Mouse (Mus musculus) forebrain, embryonic 11.5 days (tissue): ENCODE data around the gene Muc15. TPM values are rescaled to one million over a fixed set of nuclear protein-coding genes. Genes with fewer than 3 reads are reported as not detected.
A peak's percentile ranks its signal among the peaks of the same experiment; 100 is the strongest.

ENCODE experiments used
- ATAC-seq: fragments of 200-750 bp; cut with Nextera tagmentation; replicated peaks from 2 replicates; pipeline ENCODE4 v1.8.0; 2017; ENCODE audit warnings: moderate TSS enrichment; ENCODE audit not compliant: low FRiP score
- DNase-seq: peaks from one replicate; pipeline ENCODE4 v3.0.0-alpha.2; 2017; ENCODE audit warnings: low spot score
- H3K27ac ChIP-seq: fragments of 300-500 bp; sonication (generic); 2 replicates; pipeline ENCODE4 v1.5.1; 2014; ENCODE audit warnings: low read depth, low read length
- H3K27me3 ChIP-seq: fragments of 300-500 bp; sonication (generic); 2 replicates; pipeline ENCODE4 v1.6.1; 2014; ENCODE audit warnings: mild to moderate bottlenecking, low read length, mixed read lengths; ENCODE audit not compliant: control insufficient read depth, insufficient read depth
- H3K36me3 ChIP-seq: fragments of 300-500 bp; sonication (generic); 2 replicates; pipeline ENCODE4 v1.6.1; 2014; ENCODE audit warnings: mild to moderate bottlenecking, low read length, moderate library complexity, mixed read lengths; ENCODE audit not compliant: control insufficient read depth, insufficient read depth
- H3K4me1 ChIP-seq: fragments of 300-500 bp; sonication (generic); replicated peaks from 2 replicates; pipeline ENCODE4 v1.6.1; 2014; ENCODE audit warnings: low read length, mixed read lengths; ENCODE audit not compliant: control insufficient read depth, insufficient read depth
- H3K4me2 ChIP-seq: fragments of 300-500 bp; sonication (generic); 2 replicates; pipeline ENCODE4 v1.6.1; 2014; ENCODE audit warnings: low read depth, mild to moderate bottlenecking, low read length, moderate library complexity, mixed read lengths; ENCODE audit not compliant: severe bottlenecking
- H3K4me3 ChIP-seq: fragments of 300-500 bp; sonication (generic); 2 replicates; pipeline ENCODE4 v1.5.1; 2014; ENCODE audit warnings: low read depth, low read length
- H3K9ac ChIP-seq: fragments of 300-500 bp; sonication (generic); 2 replicates; pipeline ENCODE4 v1.6.1; 2014; ENCODE audit warnings: low read length
- H3K9me3 ChIP-seq: fragments of 300-500 bp; sonication (generic); 2 replicates; pipeline ENCODE4 v1.6.1; 2016; ENCODE audit warnings: low read length, mixed read lengths; ENCODE audit not compliant: control insufficient read depth
- WGBS: fragments of 180-500 bp; shearing (Covaris S2); extraction: QIAGEN DNeasy Blood & Tissue Kit; methylation state at CpG from one replicate; pipeline ENCODE4 v1.1.7; 2014; 5-methylcytosine and 5-hydroxymethylcytosine counted together
- polyA plus RNA-seq: library from polyadenylated mRNA; unstranded; fragments of >200 nt; fragmentation: Nextera tagmentation; extraction: Ambion mirVana; gene quantifications from 2 replicates; pipeline ENCODE4 v1.2.1, GENCODE M21; 2014

The Muc15 gene
- polyA plus RNA-seq, 1 experiment from 2014 or later = 0.05 TPM

DNA sequence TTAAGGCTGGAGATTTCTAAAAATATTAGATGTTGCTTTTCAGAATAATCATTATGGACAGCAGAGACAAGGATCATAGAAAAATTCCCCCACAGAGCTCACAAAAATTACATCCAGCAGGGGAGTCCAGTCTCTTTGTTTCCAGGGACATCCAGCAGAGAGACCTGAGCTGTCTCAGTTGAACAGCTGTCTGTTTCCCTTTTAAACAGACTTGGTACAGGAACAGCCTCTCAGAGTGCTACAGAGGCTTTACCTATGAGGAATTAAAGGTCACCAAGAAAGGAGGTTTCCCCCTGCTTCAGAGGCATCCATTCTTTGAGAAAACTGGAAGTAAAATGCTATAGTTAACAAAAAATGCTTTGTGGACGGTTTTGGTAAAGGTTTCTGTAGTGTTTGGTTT is 19.4 kb downstream of the Muc15 start:
- DNase-seq (no peak), ATAC-seq (peak; percentile 74)

DNA sequence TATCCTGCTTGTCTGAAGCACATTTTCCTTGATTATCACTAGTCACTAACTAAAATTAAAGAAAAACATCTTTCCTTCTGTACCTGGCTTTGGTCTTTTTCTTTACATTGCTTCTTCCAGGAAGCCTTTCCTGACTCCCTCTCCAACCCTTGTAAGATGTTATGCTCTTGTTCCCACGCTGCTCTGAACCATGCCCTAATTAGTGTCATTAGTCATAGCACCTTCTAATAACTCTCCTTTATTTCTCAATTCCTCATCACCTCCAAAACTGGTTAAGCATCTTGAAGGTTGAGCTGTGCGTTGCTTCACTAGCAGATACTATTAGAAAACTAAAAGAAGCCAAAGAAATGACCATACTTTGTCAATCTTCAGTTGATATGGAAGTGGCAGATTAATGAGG is 36.4 kb downstream of the Muc15 start:
- Histone ChIP-seq H3K4me1 (no peaks in the 10 kb centered on the region), H3K9ac (no peak overlapping the region), H3K27me3 (no peaks in the 10 kb centered on the region), H3K27ac (no peak overlapping the region), H3K4me2 (no peak overlapping the region), H3K9me3 (no peaks in the 10 kb centered on the region), H3K4me3 (no peak overlapping the region), H3K36me3 (no peaks in the 10 kb centered on the region)
- WGBS = 78% methylated on average over 2 of the region's 2 CpGs
- no peak for ATAC-seq
- no peak for DNase-seq

More for the DNA sequence above, 19.4 kb downstream of the Muc15 start:
- H3K27ac ChIP-seq = no peak overlapping the region
- H3K4me1 ChIP-seq = no peaks in the 10 kb centered on the region
- H3K9ac ChIP-seq = no peak overlapping the region
- 42% methylated on average over 1 of the region's 1 CpGs for WGBS
- no peak overlapping the region for H3K4me2 ChIP-seq
- no peaks in the 10 kb centered on the region for H3K9me3 ChIP-seq
- H3K27me3 ChIP-seq = no peaks in the 10 kb centered on the region
- H3K4me3 ChIP-seq = no peak overlapping the region
- H3K36me3 ChIP-seq = no peaks in the 10 kb centered on the region

DNA sequence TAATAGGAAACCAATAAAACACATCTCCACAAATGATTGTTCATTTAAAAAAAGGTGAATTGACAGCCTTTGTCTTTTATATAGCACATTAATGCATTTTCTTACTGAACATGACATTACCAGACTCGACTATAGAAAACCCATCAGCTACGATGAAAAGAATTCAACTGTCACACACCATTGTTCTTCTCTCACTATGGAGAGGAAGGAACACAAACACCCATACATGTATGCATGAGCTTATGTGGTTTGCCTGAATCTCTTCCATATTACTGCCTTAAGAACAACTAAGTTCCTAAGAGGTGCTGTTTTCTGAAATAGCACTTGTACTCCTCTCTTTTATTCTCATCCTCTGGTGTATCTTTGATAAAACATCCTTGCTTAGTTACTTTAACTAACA is 38.3 kb downstream of the Muc15 start:
- Histone ChIP-seq H3K27ac (no peak overlapping the region), H3K4me1 (no peaks in the 10 kb centered on the region), H3K9ac (no peak overlapping the region), H3K4me3 (no peak overlapping the region), H3K36me3 (no peaks in the 10 kb centered on the region), H3K9me3 (no peaks in the 10 kb centered on the region), H3K4me2 (no peak overlapping the region), H3K27me3 (no peaks in the 10 kb centered on the region)
- ATAC-seq (no peak), DNase-seq (no peak)
- WGBS = 57% methylated on average over 2 of the region's 2 CpGs

DNA sequence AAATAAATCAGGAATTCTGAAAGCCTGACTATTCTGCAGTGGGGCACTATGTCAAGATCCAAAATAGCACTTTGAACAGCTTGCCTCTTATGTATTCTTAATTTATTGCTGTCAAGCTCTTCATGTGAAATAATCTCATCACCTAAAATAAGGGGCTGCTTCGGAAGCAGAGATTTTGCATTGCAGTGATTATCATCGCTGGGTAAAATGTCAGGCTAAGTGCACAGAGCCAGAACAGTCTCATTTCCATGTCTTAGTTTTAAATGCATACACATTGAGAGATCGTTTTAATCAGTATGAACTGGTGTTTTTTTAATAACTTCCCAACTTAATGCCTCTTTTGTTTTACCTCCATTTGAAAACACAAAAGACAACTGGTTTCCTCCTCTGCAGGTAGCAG is 66.3 kb downstream of the Muc15 start:
- Histone ChIP-seq H3K9me3 (no peaks in the 10 kb centered on the region), H3K27ac (no peak overlapping the region), H3K4me2 (no peak overlapping the region), H3K9ac (no peak overlapping the region), H3K36me3 (no peaks in the 10 kb centered on the region), H3K4me3 (no peak overlapping the region), H3K4me1 (no peaks in the 10 kb centered on the region), H3K27me3 (no peaks in the 10 kb centered on the region)
- DNase-seq (no peak), ATAC-seq (no peak)
- 83% methylated on average over 3 of the region's 3 CpGs for WGBS

Other genes starting within 250 kb of the Muc15 start
- gene Slc5a12, start 124.0 kb upstream of the Muc15 start, polyA plus RNA-seq = not detected in 2 replicates
- 0.88 and 1.3 TPM in 2 replicates for gene Ano3, start 229.6 kb downstream of the Muc15 start, polyA plus RNA-seq